Mouse (Mus musculus) lung, postnatal 0 days (tissue): ENCODE results near the gene Mettl22. TPM values are rescaled to one million over a fixed set of nuclear protein-coding genes. Genes with fewer than 3 reads are reported as not detected.

Experiments used
- ATAC-seq: fragments of 200-750 bp; cut with Nextera tagmentation; 2 replicates; pipeline ENCODE4 v1.8.0; 2017; ENCODE audit warnings: moderate library complexity
- DNase-seq: peaks from one replicate; pipeline ENCODE4 v3.0.0-alpha.2; 2016; ENCODE audit warnings: low spot score
- H3K27ac ChIP-seq: fragments of 300-500 bp; sonication (generic); 2 replicates; pipeline ENCODE4 v1.5.1; 2014; ENCODE audit warnings: antibody characterized with exemption, mild to moderate bottlenecking, low read length, mixed read lengths
- H3K27me3 ChIP-seq: fragments of 300-500 bp; sonication (generic); replicated peaks from 2 replicates; pipeline ENCODE4 v1.6.1; 2014; ENCODE audit warnings: low read length, mixed read lengths; ENCODE audit not compliant: insufficient read depth
- H3K36me3 ChIP-seq: fragments of 300-500 bp; sonication (generic); 2 replicates; pipeline ENCODE4 v1.6.1; 2014; ENCODE audit warnings: low read length, mixed read lengths; ENCODE audit not compliant: insufficient read depth
- H3K4me1 ChIP-seq: fragments of 300-500 bp; sonication (generic); 2 replicates; pipeline ENCODE4 v1.6.1; 2014; ENCODE audit warnings: antibody characterized with exemption, low read depth, low read length, mixed read lengths; ENCODE audit not compliant: insufficient read depth
- H3K4me2 ChIP-seq: fragments of 300-500 bp; sonication (generic); replicated peaks from 2 replicates; pipeline ENCODE4 v1.6.1; 2014; ENCODE audit warnings: low read depth, mild to moderate bottlenecking, low read length, moderate library complexity, mixed read lengths
- H3K4me3 ChIP-seq: fragments of 300-500 bp; sonication (generic); 2 replicates; pipeline ENCODE4 v1.5.1; 2014; ENCODE audit warnings: low read depth, low read length
- H3K9ac ChIP-seq: fragments of 300-500 bp; sonication (generic); replicated peaks from 2 replicates; pipeline ENCODE4 v1.6.1; 2014; ENCODE audit warnings: low read depth, mild to moderate bottlenecking
- H3K9me3 ChIP-seq: fragments of 300-500 bp; sonication (generic); 2 replicates; pipeline ENCODE4 v1.6.1; 2016; ENCODE audit warnings: low read length, mixed read lengths
- CTCF ChIP-seq: IDR thresholded peaks from 2 replicates; pipeline ENCODE4 v1.5.1; 2016; ENCODE audit warnings: antibody characterized with exemption, mild to moderate bottlenecking
- EP300 ChIP-seq: IDR thresholded peaks from 2 replicates; pipeline ENCODE4 v1.6.1; 2016; ENCODE audit warnings: antibody characterized with exemption, mild to moderate bottlenecking, control low read depth
- WGBS: fragments of 180-500 bp; shearing (Covaris S2); extraction: QIAGEN DNeasy Blood & Tissue Kit; methylation state at CpG from one replicate; pipeline ENCODE4 v1.1.7; 2014; 5-methylcytosine and 5-hydroxymethylcytosine counted together
- polyA plus RNA-seq: library from polyadenylated mRNA; unstranded; fragments of >200 nt; fragmentation: Nextera tagmentation; extraction: Ambion mirVana; gene quantifications from 2 replicates; pipeline ENCODE4 v1.2.1, GENCODE M21; 2015

Mettl22 gene
- polyA plus RNA-seq, 1 experiment from 2014 or later = 11.5 TPM

- Histone ChIP-seq H3K27ac (no peak overlapping the region), H3K4me2 (no peak overlapping the region), H3K27me3 (no peaks in the 10 kb centered on the region), H3K4me1 (no peaks in the 10 kb centered on the region), H3K9me3 (no peaks in the 10 kb centered on the region), H3K9ac (no peak overlapping the region), H3K4me3 (no peak overlapping the region), H3K36me3 (no peaks in the 10 kb centered on the region)
- no peak for ATAC-seq
- TF ChIP-seq CTCF (no peak), EP300 (no peak)
- 79% methylated on average over 1 of the region's 1 CpGs for WGBS
- no peak for DNase-seq
Measured at GRCm38 (mm10) chr16:8529389-8529788, 58.8 kb downstream of the Mettl22 start.

DNA sequence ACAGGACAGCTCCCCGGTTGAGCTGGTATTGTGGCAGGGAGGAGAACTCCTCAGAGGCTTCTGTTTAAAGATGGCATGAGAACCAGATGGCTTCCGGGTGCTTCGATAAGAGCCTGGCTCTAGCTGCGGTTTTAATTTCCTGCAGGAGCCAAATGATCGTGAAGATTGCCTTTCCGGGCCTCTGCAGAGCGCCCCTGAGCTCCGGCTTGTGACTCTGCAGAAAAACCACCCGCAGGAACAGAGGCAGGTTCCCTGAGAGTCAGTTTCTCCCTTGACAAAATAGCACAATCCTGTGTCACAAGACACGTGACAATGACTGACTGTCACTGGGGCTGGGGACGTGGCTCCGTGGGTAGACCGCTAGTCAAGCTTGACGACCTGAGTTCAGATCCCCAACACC, 59.4 kb downstream of the Mettl22 start:
- no peaks in the 10 kb centered on the region for H3K27me3 ChIP-seq
- ATAC-seq = no peak
- H3K4me2 ChIP-seq = no peak overlapping the region
- no peak overlapping the region for H3K27ac ChIP-seq
- no peaks in the 10 kb centered on the region for H3K4me1 ChIP-seq
- no peak overlapping the region for H3K9ac ChIP-seq
- no peaks in the 10 kb centered on the region for H3K36me3 ChIP-seq
- WGBS = 82% methylated on average over 14 of the region's 14 CpGs
- no peaks in the 10 kb centered on the region for H3K9me3 ChIP-seq
- H3K4me3 ChIP-seq = no peak overlapping the region
- no peak for TF ChIP-seq CTCF
- no peak for TF ChIP-seq EP300
- DNase-seq = no peak

GRCm38 (mm10) chr16:8532461-8532860, 61.9 kb downstream of the Mettl22 start:
- no peaks in the 10 kb centered on the region for H3K36me3 ChIP-seq
- ATAC-seq = no peak
- no peak overlapping the region for H3K4me3 ChIP-seq
- TF ChIP-seq CTCF = no peak
- TF ChIP-seq EP300 = no peak
- H3K9ac ChIP-seq = no peak overlapping the region
- H3K27me3 ChIP-seq = no peaks in the 10 kb centered on the region
- H3K27ac ChIP-seq = no peak overlapping the region
- DNase-seq = no peak
- H3K4me1 ChIP-seq = no peaks in the 10 kb centered on the region
- no peaks in the 10 kb centered on the region for H3K9me3 ChIP-seq
- no peak overlapping the region for H3K4me2 ChIP-seq
- WGBS = 82% methylated on average over 9 of the region's 9 CpGs

GRCm38 (mm10) chr16:8532894-8533293, 62.3 kb downstream of the Mettl22 start:
- DNase-seq (no peak), ATAC-seq (no peak)
- no peaks in the 10 kb centered on the region for H3K36me3 ChIP-seq
- no peak overlapping the region for H3K4me2 ChIP-seq
- no peak overlapping the region for H3K4me3 ChIP-seq
- H3K4me1 ChIP-seq = no peaks in the 10 kb centered on the region
- H3K9ac ChIP-seq = no peak overlapping the region
- TF ChIP-seq EP300 (no peak), CTCF (no peak)
- no peaks in the 10 kb centered on the region for H3K9me3 ChIP-seq
- H3K27me3 ChIP-seq = no peaks in the 10 kb centered on the region
- WGBS = 69% methylated on average over 7 of the region's 7 CpGs
- H3K27ac ChIP-seq = no peak overlapping the region

DNA sequence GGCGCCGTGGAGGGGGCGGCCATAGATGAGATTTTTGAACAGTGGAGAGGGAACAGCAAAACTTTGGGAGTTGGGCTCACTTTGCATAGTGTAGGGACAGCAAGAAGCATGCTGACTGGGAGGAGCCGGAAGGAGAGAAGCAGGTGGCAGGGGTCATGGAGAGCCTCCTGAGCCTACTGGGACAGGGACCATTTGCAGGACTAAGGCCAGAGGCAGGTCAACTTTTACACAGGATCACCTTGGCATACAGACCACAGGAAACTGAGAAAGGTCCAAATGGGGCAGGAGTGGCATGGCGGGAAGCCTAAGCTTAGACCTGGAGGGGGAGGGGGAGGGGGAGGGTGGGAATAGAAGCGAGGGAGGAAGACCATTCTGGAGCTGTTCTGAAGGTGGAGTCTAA, 62.9 kb downstream of the Mettl22 start:
- 93% methylated on average over 6 of the region's 6 CpGs for WGBS
- no peaks in the 10 kb centered on the region for H3K27me3 ChIP-seq
- DNase-seq = no peak
- H3K4me1 ChIP-seq = no peaks in the 10 kb centered on the region
- H3K4me2 ChIP-seq = no peak overlapping the region
- H3K9ac ChIP-seq = no peak overlapping the region
- H3K9me3 ChIP-seq = no peaks in the 10 kb centered on the region
- TF ChIP-seq EP300 = no peak
- TF ChIP-seq CTCF = no peak
- no peak for ATAC-seq
- no peak overlapping the region for H3K4me3 ChIP-seq
- H3K36me3 ChIP-seq = no peaks in the 10 kb centered on the region
- no peak overlapping the region for H3K27ac ChIP-seq

DNA sequence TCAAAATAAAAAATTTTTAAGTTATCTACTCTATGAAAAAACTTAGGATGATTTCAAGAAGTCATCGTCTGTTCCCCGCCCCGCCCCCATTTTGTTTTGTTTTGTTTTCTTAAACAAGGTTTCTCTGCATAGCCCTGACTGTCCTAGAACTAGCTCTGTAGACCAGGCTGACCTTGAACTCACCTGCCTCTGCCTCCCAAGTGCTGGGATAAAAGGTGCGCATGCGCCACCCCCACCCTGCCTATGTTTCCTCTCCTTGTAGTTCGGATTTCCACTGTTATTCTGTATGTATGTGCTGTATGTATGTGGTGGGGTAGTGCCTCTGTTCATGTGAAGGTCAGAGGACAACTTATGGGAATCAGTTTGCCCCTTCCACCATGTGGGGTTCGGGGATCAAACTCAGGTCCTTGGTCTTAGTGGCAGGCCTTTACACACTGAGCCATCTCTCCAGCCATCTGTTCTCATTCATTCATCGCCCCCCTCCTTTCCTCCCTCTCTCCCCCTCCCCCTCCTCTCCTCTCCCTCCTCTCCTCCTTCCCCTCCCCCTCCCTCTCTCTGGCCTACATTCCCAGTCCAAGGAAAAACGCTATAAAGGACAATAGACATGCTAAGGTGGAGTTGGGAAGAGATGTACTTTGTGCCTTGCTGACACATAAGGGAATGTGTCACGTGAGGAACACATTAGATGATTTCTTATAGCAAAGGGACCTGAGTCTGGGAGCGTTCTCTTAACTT, 64.0 kb downstream of the Mettl22 start:
- Histone ChIP-seq H3K9ac (no peak overlapping the region), H3K4me3 (no peak overlapping the region), H3K27me3 (no peaks in the 10 kb centered on the region), H3K36me3 (no peaks in the 10 kb centered on the region), H3K9me3 (no peaks in the 10 kb centered on the region), H3K4me1 (no peaks in the 10 kb centered on the region), H3K27ac (no peak overlapping the region), H3K4me2 (no peak overlapping the region)
- no peak for ATAC-seq
- 85% methylated on average over 11 of the region's 11 CpGs for WGBS
- no peak for TF ChIP-seq CTCF
- TF ChIP-seq EP300 = no peak
- DNase-seq = no peak
